Mouse (Mus musculus) E14TG2a.4 (cell line): ENCODE results near the gene Tmem170.

Source experiments
- CTCF ChIP-seq: conservative IDR thresholded peaks from 2 replicates; pipeline ENCODE4 v1.5.1; 2014; ENCODE audit warnings: low read length
- NANOG ChIP-seq: IDR thresholded peaks from 2 replicates; pipeline ENCODE4 v1.6.1; 2014; ENCODE audit warnings: borderline replicate concordance, low read length, mixed read lengths

- no peak for TF ChIP-seq CTCF
- no peak for TF ChIP-seq NANOG
Observed at GRCm38 (mm10) chr8:111815078-111815477, 61.5 kb downstream of the Tmem170 start.
